9 mouse cellular contexts compared by ENCODE assay signal in the genomic region with DNA sequence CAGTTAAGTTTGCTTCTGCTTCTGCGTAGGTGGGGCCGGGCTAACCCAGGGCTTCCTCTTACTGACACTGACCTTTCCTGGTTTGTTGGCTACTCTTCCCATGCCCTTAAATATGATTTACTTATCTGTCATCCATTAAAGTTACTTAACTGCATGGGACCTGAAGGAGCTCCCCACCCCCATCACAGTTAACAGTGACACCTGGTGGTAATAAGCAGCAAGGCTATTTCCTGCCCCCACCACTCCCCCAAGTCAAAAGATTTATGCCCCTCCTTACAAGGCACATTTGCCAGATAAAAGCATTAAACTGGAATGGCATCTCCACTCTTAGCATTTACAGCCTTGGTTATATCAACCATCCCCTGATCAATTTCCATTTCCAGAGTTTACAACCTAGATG. TPM values are rescaled to one million over a fixed set of nuclear protein-coding genes. Genes with fewer than 3 reads are reported as not detected.
A peak's percentile ranks its signal among the peaks of the same experiment; 100 is the strongest.
DNase-seq lines count a peak whose midpoint lies in the region; ATAC-seq lines count a peak whose summit lies in the region.
"Had no signal": no experiment of that assay in that cellular context is flagged by ENCODE, and none has a peak within 500 bp of the region (broad histone marks: within the 10 kb centered on the region; RNA-seq: fewer than 3 reads in every experiment).

No protein-coding gene starts in this region.

- H3K9me3 ChIP-seq in midbrain, embryonic 14.5 days (ENCODE audit: control insufficient read depth, low read length) = no peaks in the 10 kb centered on the region
- no peaks in the 10 kb centered on the region for H3K9me3 ChIP-seq in midbrain, embryonic 13.5 days

- ATAC-seq in midbrain, embryonic 14.5 days (ENCODE audit: low FRiP score, low TSS enrichment) = no peak
- no peak for ATAC-seq in midbrain, embryonic 13.5 days
- ATAC-seq in common myeloid progenitor, adult 5-6 weeks (replicated peaks; ENCODE audit: low read depth, poor library complexity, severe bottlenecking) = peak; percentile 39; the same call in 1 of the 2 replicates
- ATAC-seq: forebrain, embryonic 16.5 days had no signal

- no peaks in the 10 kb centered on the region for H3K27me3 ChIP-seq in midbrain, embryonic 14.5 days (ENCODE audit: control insufficient read depth, insufficient read depth, low read length)
- H3K27me3 ChIP-seq in midbrain, embryonic 13.5 days = no peaks in the 10 kb centered on the region

- no peak overlapping the region for H3K4me2 ChIP-seq in midbrain, embryonic 14.5 days (ENCODE audit: low read length)
- H3K4me2 ChIP-seq in midbrain, embryonic 13.5 days (replicated peaks) = no peak overlapping the region

- intact Hi-C loops in gastrocnemius, postnatal 36 days (cut with DNase I) = loop anchor here (2.0 to 5.0 kb wide), 2 partner anchors 353 to 385 kb away; no protein-coding TSS in a partner anchor

- no peak overlapping the region for H3K27ac ChIP-seq in midbrain, embryonic 14.5 days (replicated peaks; ENCODE audit: low read depth, low read length)
- no peak overlapping the region for H3K27ac ChIP-seq in midbrain, embryonic 13.5 days

- no peak overlapping the region for H3K9ac ChIP-seq in midbrain, embryonic 14.5 days (replicated peaks; ENCODE audit: low read length)
- H3K9ac ChIP-seq in midbrain, embryonic 13.5 days (replicated peaks) = no peak overlapping the region

- H3K4me1 ChIP-seq in midbrain, embryonic 14.5 days (ENCODE audit: control insufficient read depth, insufficient read depth, low read length) = peaks cover 23% of the 10 kb centered on the region
- H3K4me1 ChIP-seq in midbrain, embryonic 13.5 days (replicated peaks) = peaks cover 38% of the 10 kb centered on the region

- peaks cover 26% of the 10 kb centered on the region for H3K36me3 ChIP-seq in midbrain, embryonic 14.5 days (ENCODE audit: control insufficient read depth, insufficient read depth, low read length)
- H3K36me3 ChIP-seq in midbrain, embryonic 13.5 days = peaks cover 23% of the 10 kb centered on the region

- WGBS in midbrain, embryonic 14.5 days = 87% methylated on average over 2 of the region's 2 CpGs
- WGBS in midbrain, embryonic 13.5 days = 98% methylated on average over 2 of the region's 2 CpGs

- H3K4me3 ChIP-seq in midbrain, embryonic 14.5 days (replicated peaks; ENCODE audit: low read depth, low read length) = no peak overlapping the region
- no peak overlapping the region for H3K4me3 ChIP-seq in midbrain, embryonic 13.5 days (replicated peaks)

- peak; percentile 15 for DNase-seq in gastrocnemius, adult 18-20 months (ENCODE audit: low spot score)
- DNase-seq in gastrocnemius, postnatal 36 days = no peak
- peak; percentile 55 for DNase-seq in midbrain, embryonic 14.5 days
- DNase-seq in skeletal muscle tissue, adult 2 months (ENCODE audit: low read depth, low spot score) = peak; percentile 49
- DNase-seq in urinary bladder, postnatal 10 days (ENCODE audit: low spot score) = no peak
- DNase-seq in testis, postnatal 14 days (ENCODE audit: low spot score) = no peak

RNA-seq across cellular contexts. Expression of a gene that starts 38.3 kb away (rescaled TPM):
- 10 to 100 TPM; 19.3 to 25.4 TPM for total RNA-seq in gastrocnemius, adult 18-20 months (2021)
- 10 to 100 TPM; 14.5 to 18.3 TPM for total RNA-seq in gastrocnemius, postnatal 36 days (2021)
- 11.4 and 20.5 TPM in 2 replicates for polyA plus RNA-seq in midbrain, embryonic 14.5 days (2014; fragmentation: Nextera tagmentation; extraction: Ambion mirVana)
- 20.6 and 22.2 TPM in 2 replicates for polyA plus RNA-seq in midbrain, embryonic 13.5 days (2015; fragmentation: Nextera tagmentation; extraction: Ambion mirVana)
- 23.9 and 32.5 TPM in 2 replicates for total RNA-seq in common myeloid progenitor, adult 5-6 weeks (2017)

RNA-seq across cellular contexts. Expression of a gene that starts 38.4 kb away (rescaled TPM):
- total RNA-seq in gastrocnemius, adult 18-20 months (2021) = 10 to 100 TPM; 23.2 to 29.3 TPM
- 10 to 100 TPM; 20.8 to 23.9 TPM for total RNA-seq in gastrocnemius, postnatal 36 days (2021)
- polyA plus RNA-seq in midbrain, embryonic 14.5 days (2014; fragmentation: Nextera tagmentation; extraction: Ambion mirVana) = 32.9 and 40.2 TPM in 2 replicates
- 40.8 and 49.6 TPM in 2 replicates for polyA plus RNA-seq in midbrain, embryonic 13.5 days (2015; fragmentation: Nextera tagmentation; extraction: Ambion mirVana)
- 21.8 and 35.6 TPM in 2 replicates for total RNA-seq in common myeloid progenitor, adult 5-6 weeks (2017)

Comparison
In these comparisons a context has a peak if more than half of its experiments do, and no peak if none do; other contexts are left out.
1. DNase-seq: peak in gastrocnemius, adult 18-20 months (single experiment), midbrain, embryonic 14.5 days (single experiment) and skeletal muscle tissue, adult 2 months (single experiment); none in gastrocnemius, postnatal 36 days (0 of 2), urinary bladder, postnatal 10 days (single experiment) and testis, postnatal 14 days (single experiment).